Mouse (Mus musculus): Measurements from ENCODE around the gene Neurl4. TPM values are rescaled to one million over a fixed set of nuclear protein-coding genes. Genes with fewer than 3 reads are reported as not detected.
A peak's percentile ranks its signal among the peaks of the same experiment; 100 is the strongest.
"Not testable (repeated sequence)": the region's sequence is repeated elsewhere in the genome, so short reads cannot be mapped to it uniquely, and the experiment has no call there.

Neurl4 gene
- polyA plus RNA-seq, 1 experiment, result 98.3 TPM

DNA sequence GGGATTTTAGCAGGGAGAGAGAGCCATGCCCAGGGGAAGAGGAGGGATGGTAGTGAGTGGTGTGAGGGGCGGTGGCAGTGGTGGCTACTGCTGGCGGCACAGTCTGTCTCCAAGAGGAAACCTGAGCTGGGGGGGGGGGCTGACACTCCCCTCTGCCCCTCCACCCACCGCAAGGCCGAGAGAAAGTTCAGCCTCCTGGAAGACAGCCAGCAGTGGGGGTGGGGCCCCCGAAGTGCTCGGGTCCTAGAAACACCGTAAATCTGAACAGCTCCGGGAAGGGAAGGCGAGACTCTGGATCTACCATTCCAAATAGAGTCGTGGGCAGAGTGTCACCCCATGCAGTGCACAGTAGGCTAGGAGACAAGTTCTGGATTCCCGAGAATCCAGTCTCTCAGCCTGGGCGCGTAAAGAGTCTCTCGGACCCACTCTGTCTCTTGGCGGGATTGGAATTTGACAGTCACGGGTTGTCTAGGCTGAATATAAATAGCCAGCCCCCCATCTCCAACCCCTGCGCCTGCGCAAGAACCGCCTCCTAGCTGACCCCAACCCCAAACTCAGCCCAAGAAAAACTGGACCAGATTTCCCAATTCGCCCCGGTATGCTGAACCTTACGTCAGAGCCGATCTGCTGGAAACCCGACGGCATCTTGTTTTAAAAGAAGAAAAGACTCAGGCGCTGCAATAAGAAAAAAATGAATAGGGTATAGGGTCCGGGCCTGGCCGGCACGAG, 46.6 kb downstream of the Neurl4 start:
- TF ChIP-seq POLR2A (IDR thresholded peaks at IDR 0.05; ENCODE audit: extremely low read depth, insufficient read depth, low read length) (no peak), CTCF (IDR thresholded peaks at IDR 0.05; ENCODE audit: extremely low read depth, insufficient read depth, low read length) (no peak)
- H3K4me1 ChIP-seq (ENCODE audit: control insufficient read depth, insufficient read depth, low read length), result no peaks in the 10 kb centered on the region
- H3K4me3 ChIP-seq (ENCODE audit: insufficient read depth, low read length), result no peak overlapping the region
- H3K27ac ChIP-seq (ENCODE audit: insufficient read depth, low read length), result no peak overlapping the region

DNA sequence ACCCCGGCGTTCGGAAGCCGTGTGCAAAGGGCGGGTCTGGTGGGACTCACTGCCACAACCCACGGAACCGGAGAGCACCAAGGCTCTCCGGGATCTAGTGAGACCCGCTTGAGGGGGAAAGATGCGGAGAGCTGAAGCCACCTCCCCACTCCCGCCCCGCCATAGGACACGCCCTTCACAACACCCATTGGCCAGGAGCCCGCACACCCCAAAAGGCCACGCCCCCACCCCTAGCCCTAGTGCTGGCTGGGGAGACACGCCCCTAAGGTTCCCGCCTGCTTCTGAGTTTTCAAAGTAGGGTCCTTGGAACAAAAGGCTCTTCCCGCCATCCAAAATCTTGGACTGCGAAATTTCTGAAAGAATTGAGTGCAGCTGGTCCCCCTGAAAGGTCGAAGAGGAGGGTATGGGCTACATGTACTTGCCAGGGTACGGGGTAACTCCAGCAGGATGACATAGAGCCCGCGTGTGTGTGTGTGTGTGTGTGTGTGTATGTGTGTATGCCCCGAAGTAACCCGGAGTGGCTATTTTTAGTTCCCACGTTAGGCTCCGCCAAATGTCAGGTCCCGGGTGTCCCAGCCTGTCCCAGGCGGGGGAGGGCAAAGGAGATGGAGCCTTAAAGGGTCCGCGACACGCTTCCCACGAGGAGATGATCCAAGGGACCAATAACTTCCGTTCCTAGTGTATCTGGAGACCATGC, 47.3 kb downstream of the Neurl4 start, which contains the start of gene Slc2a4:
Gene Slc2a4 (minus strand): TSS at position 123 of the 697 bp plus-strand sequence.
- TF ChIP-seq CTCF (IDR thresholded peaks at IDR 0.05; ENCODE audit: extremely low read depth, insufficient read depth, low read length), result no peak
- TF ChIP-seq POLR2A (IDR thresholded peaks at IDR 0.05; ENCODE audit: extremely low read depth, insufficient read depth, low read length), result no peak
- H3K27ac ChIP-seq (ENCODE audit: insufficient read depth, low read length), result no peak within 1 kb of the TSS
- no peak within 1 kb of the TSS for H3K4me3 ChIP-seq (ENCODE audit: insufficient read depth, low read length)
- no peaks in the 10 kb centered on the region for H3K4me1 ChIP-seq (ENCODE audit: control insufficient read depth, insufficient read depth, low read length)

- no peak overlapping the region for H3K4me3 ChIP-seq (ENCODE audit: insufficient read depth, low read length)
- peak; percentile 79 for TF ChIP-seq CTCF (IDR thresholded peaks at IDR 0.05; ENCODE audit: extremely low read depth, insufficient read depth, low read length)
- no peak for TF ChIP-seq POLR2A (IDR thresholded peaks at IDR 0.05; ENCODE audit: extremely low read depth, insufficient read depth, low read length)
Measured at GRCm38 (mm10) chr11:69948763-69949150, 47.9 kb downstream of the Neurl4 start.

GRCm38 (mm10) chr11:69950807-69951459, 50.1 kb downstream of the Neurl4 start:
- H3K4me3 ChIP-seq (ENCODE audit: insufficient read depth, low read length), result no peak overlapping the region
- no peak overlapping the region for H3K27ac ChIP-seq (ENCODE audit: insufficient read depth, low read length)
- no peaks in the 10 kb centered on the region for H3K4me1 ChIP-seq (ENCODE audit: control insufficient read depth, insufficient read depth, low read length)
- no peak for TF ChIP-seq CTCF (IDR thresholded peaks at IDR 0.05; ENCODE audit: extremely low read depth, insufficient read depth, low read length)
- TF ChIP-seq POLR2A (IDR thresholded peaks at IDR 0.05; ENCODE audit: extremely low read depth, insufficient read depth, low read length), result no peak

More at GRCm38 (mm10) chr11:69948763-69949150, 47.9 kb downstream of the Neurl4 start:
- no peak overlapping the region for H3K27ac ChIP-seq (ENCODE audit: insufficient read depth, low read length)
- H3K4me1 ChIP-seq (ENCODE audit: control insufficient read depth, insufficient read depth, low read length), result no peaks in the 10 kb centered on the region

GRCm38 (mm10) chr11:69952274-69952673, 51.4 kb downstream of the Neurl4 start:
- no peak overlapping the region for H3K27ac ChIP-seq (ENCODE audit: insufficient read depth, low read length)
- H3K4me3 ChIP-seq (ENCODE audit: insufficient read depth, low read length), result no peak overlapping the region
- no peaks in the 10 kb centered on the region for H3K4me1 ChIP-seq (ENCODE audit: control insufficient read depth, insufficient read depth, low read length)
- no peak for TF ChIP-seq CTCF (IDR thresholded peaks at IDR 0.05; ENCODE audit: extremely low read depth, insufficient read depth, low read length)
- TF ChIP-seq POLR2A (IDR thresholded peaks at IDR 0.05; ENCODE audit: extremely low read depth, insufficient read depth, low read length), result no peak

- H3K4me3 ChIP-seq (ENCODE audit: insufficient read depth, low read length), result no peak overlapping the region
- H3K4me1 ChIP-seq (ENCODE audit: control insufficient read depth, insufficient read depth, low read length), result no peaks in the 10 kb centered on the region
- H3K27ac ChIP-seq (ENCODE audit: insufficient read depth, low read length), result no peak overlapping the region
- no peak for TF ChIP-seq CTCF (IDR thresholded peaks at IDR 0.05; ENCODE audit: extremely low read depth, insufficient read depth, low read length)
- no peak for TF ChIP-seq POLR2A (IDR thresholded peaks at IDR 0.05; ENCODE audit: extremely low read depth, insufficient read depth, low read length)
Measured at GRCm38 (mm10) chr11:69953267-69953915, 52.5 kb downstream of the Neurl4 start.

GRCm38 (mm10) chr11:69955618-69956017, 54.7 kb downstream of the Neurl4 start:
- not testable (repeated sequence) for H3K4me3 ChIP-seq (ENCODE audit: insufficient read depth, low read length); H3K4me1 ChIP-seq (ENCODE audit: control insufficient read depth, insufficient read depth, low read length); H3K27ac ChIP-seq (ENCODE audit: insufficient read depth, low read length)

GRCm38 (mm10) chr11:69956218-69956617, 55.3 kb downstream of the Neurl4 start:
- Histone ChIP-seq H3K27ac (ENCODE audit: insufficient read depth, low read length) (no peak overlapping the region), H3K4me1 (ENCODE audit: control insufficient read depth, insufficient read depth, low read length) (no peaks in the 10 kb centered on the region), H3K4me3 (ENCODE audit: insufficient read depth, low read length) (no peak overlapping the region)
- TF ChIP-seq POLR2A (IDR thresholded peaks at IDR 0.05; ENCODE audit: extremely low read depth, insufficient read depth, low read length), result no peak
- no peak for TF ChIP-seq CTCF (IDR thresholded peaks at IDR 0.05; ENCODE audit: extremely low read depth, insufficient read depth, low read length)

- no peak for TF ChIP-seq CTCF (IDR thresholded peaks at IDR 0.05; ENCODE audit: extremely low read depth, insufficient read depth, low read length)
- no peak for TF ChIP-seq POLR2A (IDR thresholded peaks at IDR 0.05; ENCODE audit: extremely low read depth, insufficient read depth, low read length)
- H3K27ac ChIP-seq (ENCODE audit: insufficient read depth, low read length), result no peak overlapping the region
- no peak overlapping the region for H3K4me3 ChIP-seq (ENCODE audit: insufficient read depth, low read length)
- no peaks in the 10 kb centered on the region for H3K4me1 ChIP-seq (ENCODE audit: control insufficient read depth, insufficient read depth, low read length)
Measured at GRCm38 (mm10) chr11:69960616-69961015, 59.7 kb downstream of the Neurl4 start.
